Mouse (Mus musculus) neural tube, embryonic 15.5 days (tissue): ENCODE measurements around the gene Tdrd7. TPM values are rescaled to one million over a fixed set of nuclear protein-coding genes. Genes with fewer than 3 reads are reported as not detected.

Experiments used
- ATAC-seq: fragments of 200-750 bp; cut with Nextera tagmentation; 2 replicates; pipeline ENCODE4 v1.8.0; 2017; ENCODE audit warnings: mild to moderate bottlenecking, moderate TSS enrichment, moderate library complexity; ENCODE audit not compliant: low FRiP score
- H3K27ac ChIP-seq: fragments of 300-500 bp; sonication (generic); replicated peaks from 2 replicates; pipeline ENCODE4 v1.5.1; 2015; ENCODE audit warnings: mild to moderate bottlenecking, inconsistent platforms
- H3K27me3 ChIP-seq: fragments of 300-500 bp; sonication (generic); replicated peaks from 2 replicates; pipeline ENCODE4 v1.6.1; 2015; ENCODE audit warnings: inconsistent platforms
- H3K36me3 ChIP-seq: fragments of 300-500 bp; sonication (generic); 2 replicates; pipeline ENCODE4 v1.6.1; 2015; ENCODE audit warnings: inconsistent platforms
- H3K4me1 ChIP-seq: fragments of 300-500 bp; sonication (generic); 2 replicates; pipeline ENCODE4 v1.6.1; 2015; ENCODE audit warnings: inconsistent platforms
- H3K4me2 ChIP-seq: fragments of 300-500 bp; sonication (generic); 2 replicates; pipeline ENCODE4 v1.6.1; 2015; ENCODE audit warnings: inconsistent platforms, mild to moderate bottlenecking, moderate library complexity
- H3K4me3 ChIP-seq: fragments of 300-500 bp; sonication (generic); replicated peaks from 2 replicates; pipeline ENCODE4 v1.5.1; 2015; ENCODE audit warnings: mild to moderate bottlenecking, inconsistent platforms
- H3K9ac ChIP-seq: fragments of 300-500 bp; sonication (generic); replicated peaks from 2 replicates; pipeline ENCODE4 v1.6.1; 2015; ENCODE audit warnings: mild to moderate bottlenecking, inconsistent platforms
- H3K9me3 ChIP-seq: fragments of 300-500 bp; sonication (generic); replicated peaks from 2 replicates; pipeline ENCODE4 v1.6.1; 2016; ENCODE audit warnings: inconsistent platforms
- WGBS: fragments of 180-500 bp; shearing (Covaris S2); methylation state at CpG from one replicate; pipeline ENCODE4 v1.1.7; 2015; ENCODE audit warnings: mixed read lengths; 5-methylcytosine and 5-hydroxymethylcytosine counted together
- polyA plus RNA-seq: library from polyadenylated mRNA; unstranded; fragments of >200 nt; fragmentation: Nextera tagmentation; extraction: Ambion mirVana; gene quantifications from 2 replicates; pipeline ENCODE4 v1.2.1, GENCODE M21; 2015

Gene Tdrd7
- polyA plus RNA-seq, 1 experiment from 2014 or later: 25.0 TPM

DNA sequence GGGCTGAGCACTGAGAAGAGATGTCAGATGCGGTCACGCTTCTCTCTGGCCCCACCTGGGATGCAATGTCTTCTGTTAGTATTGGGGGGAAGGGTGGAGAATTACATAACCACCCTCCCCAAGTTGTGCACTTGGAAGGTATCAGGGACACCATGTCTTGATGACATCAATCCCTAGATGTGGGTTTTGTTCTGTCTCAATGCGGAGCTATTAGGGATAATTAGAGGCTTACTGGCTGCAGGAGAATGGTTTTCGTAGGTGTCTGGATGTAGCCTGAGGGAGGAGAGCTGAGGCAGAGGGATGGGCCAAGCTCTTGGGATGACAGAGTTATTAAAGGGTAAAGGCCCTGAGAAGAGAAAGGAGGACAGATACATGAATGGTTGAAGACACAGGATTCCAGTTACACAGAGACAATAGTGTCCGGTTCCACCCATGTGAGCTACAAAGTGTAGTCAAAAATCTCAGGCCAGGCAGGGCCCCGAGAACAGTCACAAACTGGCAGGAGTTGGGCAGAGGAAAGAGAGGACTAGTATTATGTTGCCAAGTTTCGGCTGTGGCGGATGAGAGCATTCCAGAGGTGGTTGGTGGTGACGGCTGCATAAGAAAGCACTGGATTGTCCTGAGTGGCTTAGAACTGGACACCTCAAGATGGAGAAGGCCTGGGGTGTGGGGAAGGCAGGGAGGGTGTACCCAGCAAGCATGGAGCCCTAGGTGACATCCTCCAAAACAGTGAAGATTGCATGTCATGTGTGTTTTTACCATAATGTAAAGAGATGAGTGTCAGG lies 88.4 kb downstream of the Tdrd7 start:
- no peak for ATAC-seq
- no peak overlapping the region for H3K9ac ChIP-seq
- no peaks in the 10 kb centered on the region for H3K36me3 ChIP-seq
- no peaks in the 10 kb centered on the region for H3K4me1 ChIP-seq
- no peak overlapping the region for H3K4me3 ChIP-seq
- WGBS: 85% methylated on average over 9 of the region's 9 CpGs
- no peak overlapping the region for H3K27ac ChIP-seq
- no peak overlapping the region for H3K4me2 ChIP-seq
- no peaks in the 10 kb centered on the region for H3K27me3 ChIP-seq
- H3K9me3 ChIP-seq: 0 out of 2 replicates have a peak, but pooled peaks cover 3% of the 10 kb centered on the region

DNA sequence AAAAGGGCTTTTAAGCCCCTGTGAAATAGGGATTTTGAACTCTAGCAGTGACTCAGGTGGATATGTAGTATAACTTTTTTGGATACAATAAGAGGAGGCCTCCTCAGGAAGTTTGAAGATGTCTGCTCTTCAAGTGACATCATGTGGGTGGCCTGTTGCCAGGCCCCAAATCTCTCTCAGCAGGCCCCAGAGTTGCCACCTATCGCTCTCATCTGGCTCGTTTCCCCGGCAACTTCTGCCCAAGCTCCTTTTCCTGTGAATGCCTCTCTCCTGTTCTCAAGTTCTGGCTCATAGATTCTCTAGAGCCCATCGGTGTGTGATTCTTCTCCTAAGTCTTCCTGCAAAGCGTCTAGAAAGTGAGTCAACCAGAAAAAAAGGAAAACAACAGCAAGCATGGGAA lies 91.0 kb downstream of the Tdrd7 start:
- 84% methylated on average over 5 of the region's 5 CpGs for WGBS
- Histone ChIP-seq H3K36me3 (no peaks in the 10 kb centered on the region), H3K27me3 (no peaks in the 10 kb centered on the region)

DNA sequence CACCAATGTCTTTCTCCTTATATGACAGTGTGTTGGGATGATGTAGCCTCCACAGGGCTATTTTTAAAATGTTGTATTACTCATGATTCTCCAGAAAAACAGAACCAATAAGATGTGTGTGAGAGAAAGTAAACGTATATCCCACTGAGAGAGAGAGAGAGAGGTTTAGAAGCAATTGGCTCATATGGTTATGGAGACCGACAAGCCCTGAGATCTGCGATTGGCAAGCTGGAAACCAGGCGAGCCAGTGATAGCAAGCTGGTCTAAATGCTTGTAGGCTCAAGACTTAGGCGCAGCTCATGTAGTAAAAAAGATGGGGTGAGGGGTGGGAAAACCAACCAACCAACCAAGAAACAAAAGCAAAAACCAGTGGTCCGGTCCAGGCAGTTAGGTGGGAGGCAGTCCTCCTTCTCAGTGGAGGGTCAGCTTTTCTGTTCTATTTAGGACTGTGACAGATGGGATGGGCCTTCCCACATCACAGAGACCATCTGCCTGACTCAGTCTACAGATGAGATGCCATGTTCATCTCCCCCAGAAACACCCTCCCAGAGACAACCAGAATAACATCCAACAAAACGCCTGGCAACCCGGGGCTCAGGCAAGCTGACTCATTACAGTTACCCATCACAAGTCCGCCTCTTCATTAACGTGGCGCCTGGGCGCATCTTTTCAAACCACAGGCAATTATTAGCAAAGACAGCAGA lies 96.3 kb downstream of the Tdrd7 start:
- no peaks in the 10 kb centered on the region for H3K27me3 ChIP-seq
- no peaks in the 10 kb centered on the region for H3K4me1 ChIP-seq
- 0 out of 2 replicates have a peak, but pooled peaks cover 3% of the 10 kb centered on the region for H3K9me3 ChIP-seq
- H3K9ac ChIP-seq: no peak overlapping the region
- no peak overlapping the region for H3K4me3 ChIP-seq
- H3K27ac ChIP-seq: no peak overlapping the region
- 80% methylated on average over 12 of the region's 12 CpGs for WGBS
- no peak overlapping the region for H3K4me2 ChIP-seq
- H3K36me3 ChIP-seq: no peaks in the 10 kb centered on the region
- ATAC-seq: no peak

More for the DNA sequence above, 91.0 kb downstream of the Tdrd7 start:
- Histone ChIP-seq H3K4me2 (no peak overlapping the region), H3K27ac (no peak overlapping the region), H3K4me3 (no peak overlapping the region), H3K4me1 (no peaks in the 10 kb centered on the region), H3K9ac (no peak overlapping the region), H3K9me3 (0 out of 2 replicates have a peak, but pooled peaks cover 3% of the 10 kb centered on the region)
- ATAC-seq: no peak

DNA sequence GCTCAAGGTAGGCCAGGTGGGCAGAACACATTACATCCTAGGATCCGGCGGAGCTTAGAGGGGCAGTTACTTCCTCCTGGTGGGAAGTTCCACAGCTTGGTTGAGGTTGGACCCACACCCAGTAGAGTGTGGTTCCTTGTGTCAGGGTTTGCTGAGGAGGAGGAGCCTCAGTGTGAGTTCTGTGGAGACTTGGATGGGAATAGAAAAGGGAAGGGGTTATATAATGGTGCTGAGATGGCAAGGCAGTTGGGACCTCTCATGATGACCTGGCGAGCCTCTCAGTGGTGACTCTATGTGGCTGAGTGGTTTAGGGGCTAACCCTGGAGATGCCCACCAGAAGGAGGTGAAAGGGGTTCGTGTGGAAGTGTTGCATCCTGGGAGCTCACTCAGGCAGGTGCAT lies 98.7 kb downstream of the Tdrd7 start:
- Histone ChIP-seq H3K9ac (no peak overlapping the region), H3K27me3 (no peaks in the 10 kb centered on the region), H3K36me3 (no peaks in the 10 kb centered on the region), H3K4me2 (no peak overlapping the region), H3K4me1 (no peaks in the 10 kb centered on the region), H3K4me3 (no peak overlapping the region), H3K27ac (no peak overlapping the region), H3K9me3 (no peaks in the 10 kb centered on the region)
- WGBS: 86% methylated on average over 4 of the region's 4 CpGs
- no peak for ATAC-seq

DNA sequence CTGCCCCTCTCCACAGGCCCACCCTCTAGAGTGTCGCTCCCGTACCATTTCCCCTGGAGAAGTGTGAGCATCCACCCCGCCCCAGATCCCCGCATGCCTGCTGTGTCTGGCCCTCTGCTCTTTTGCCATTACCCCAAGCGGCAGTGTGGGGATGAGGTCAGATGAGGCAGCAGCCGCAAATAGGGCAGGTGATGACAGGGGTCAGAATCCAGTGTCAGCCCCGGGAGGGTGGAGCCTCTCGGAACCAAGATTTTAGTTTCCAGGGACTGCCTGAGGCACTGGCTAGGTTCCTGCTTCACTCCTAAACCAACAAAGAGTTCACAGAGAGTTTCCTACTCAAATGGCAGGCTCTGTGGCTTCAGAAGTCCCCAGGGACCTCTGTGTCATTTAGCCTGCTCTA lies 99.1 kb downstream of the Tdrd7 start:
- ATAC-seq: no peak
- no peak overlapping the region for H3K27ac ChIP-seq
- H3K4me1 ChIP-seq: no peaks in the 10 kb centered on the region
- H3K9ac ChIP-seq: no peak overlapping the region
- no peak overlapping the region for H3K4me2 ChIP-seq
- no peaks in the 10 kb centered on the region for H3K36me3 ChIP-seq
- H3K4me3 ChIP-seq: no peak overlapping the region
- H3K27me3 ChIP-seq: no peaks in the 10 kb centered on the region
- WGBS: 59% methylated on average over 8 of the region's 8 CpGs
- no peaks in the 10 kb centered on the region for H3K9me3 ChIP-seq

DNA sequence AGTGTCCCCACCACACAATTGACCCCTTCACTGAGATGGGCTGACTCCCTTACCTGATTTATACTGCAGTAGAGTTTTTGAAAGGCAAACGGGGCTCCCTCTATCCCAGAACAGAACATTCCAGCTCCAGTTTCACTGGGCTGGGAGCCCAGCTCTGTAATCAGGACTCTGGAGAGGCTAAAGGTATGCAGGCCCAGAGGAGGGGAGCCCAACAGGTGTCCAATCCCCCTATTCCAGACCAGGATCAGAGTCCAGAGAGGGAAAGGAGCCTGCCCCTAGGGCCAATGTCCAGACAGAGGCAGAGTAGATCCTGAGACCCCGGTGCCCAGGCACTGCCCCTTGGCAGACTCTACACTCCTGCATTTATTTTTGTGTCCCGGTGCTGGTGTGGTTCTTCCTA lies 99.8 kb downstream of the Tdrd7 start:
- WGBS: 72% methylated on average over 3 of the region's 3 CpGs
- Histone ChIP-seq H3K4me3 (no peak overlapping the region), H3K27me3 (no peaks in the 10 kb centered on the region), H3K9ac (no peak overlapping the region), H3K27ac (no peak overlapping the region), H3K36me3 (no peaks in the 10 kb centered on the region), H3K4me1 (0 out of 2 replicates have a peak, but pooled peaks cover 1% of the 10 kb centered on the region), H3K4me2 (no peak overlapping the region), H3K9me3 (no peaks in the 10 kb centered on the region)
- no peak for ATAC-seq

DNA sequence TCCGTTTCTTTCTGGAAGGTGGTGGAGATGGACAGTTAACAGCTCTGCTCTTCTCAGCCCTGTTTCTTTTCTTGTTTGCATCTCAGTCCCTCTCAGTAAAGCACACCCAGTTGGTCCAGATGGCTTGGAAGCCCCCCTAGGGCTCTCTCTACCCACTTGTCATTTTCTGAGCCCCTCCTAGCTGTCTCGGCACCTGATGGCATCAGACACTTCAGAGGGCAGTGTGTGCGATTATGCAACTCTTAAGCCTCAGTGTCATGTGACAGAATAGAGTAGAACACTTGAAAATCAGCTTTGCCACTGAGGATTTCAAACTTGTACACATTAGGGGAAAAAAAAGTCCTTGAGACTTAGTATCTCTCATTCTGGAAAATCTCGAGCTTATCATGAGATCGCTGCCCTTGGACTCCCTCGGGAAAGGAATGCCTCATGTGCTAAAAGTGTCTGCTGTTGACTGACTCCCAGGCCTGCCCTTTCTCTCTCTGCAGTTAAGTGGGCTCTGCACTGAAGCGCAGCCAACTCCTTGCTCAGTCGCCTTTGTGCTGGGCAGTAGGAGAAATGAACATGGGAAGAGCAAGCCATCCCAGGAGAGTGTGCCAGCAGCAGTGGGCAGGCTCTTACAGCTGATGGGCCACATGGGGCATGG lies 100.7 kb downstream of the Tdrd7 start:
- H3K36me3 ChIP-seq: no peaks in the 10 kb centered on the region
- no peak overlapping the region for H3K4me3 ChIP-seq
- 84% methylated on average over 8 of the region's 8 CpGs for WGBS
- H3K27me3 ChIP-seq: no peaks in the 10 kb centered on the region
- H3K9me3 ChIP-seq: no peaks in the 10 kb centered on the region
- H3K4me1 ChIP-seq: 0 out of 2 replicates have a peak, but pooled peaks cover 3% of the 10 kb centered on the region
- no peak for ATAC-seq
- no peak overlapping the region for H3K4me2 ChIP-seq
- H3K9ac ChIP-seq: no peak overlapping the region
- no peak overlapping the region for H3K27ac ChIP-seq

DNA sequence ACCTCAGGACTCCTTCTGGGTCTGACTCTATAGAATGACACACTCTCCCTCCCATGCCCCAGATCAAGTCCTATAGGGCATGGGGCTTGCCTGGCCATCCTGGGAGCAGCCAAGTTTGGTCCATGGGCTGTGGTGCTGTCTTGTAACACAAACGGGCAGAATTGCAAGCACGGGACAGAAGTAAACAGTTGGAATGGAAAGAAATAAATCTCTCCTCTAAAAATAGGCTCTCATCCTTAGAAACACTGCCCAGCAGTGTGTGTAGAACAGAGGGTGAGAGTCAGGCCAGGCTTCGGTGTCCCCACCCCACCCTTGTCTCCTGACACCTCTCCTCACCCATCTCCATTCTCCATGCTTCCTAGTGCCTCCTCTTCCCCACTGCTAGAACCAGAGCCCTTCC lies 102.9 kb downstream of the Tdrd7 start:
- H3K27me3 ChIP-seq: no peaks in the 10 kb centered on the region
- H3K4me3 ChIP-seq: no peak overlapping the region
- no peaks in the 10 kb centered on the region for H3K9me3 ChIP-seq
- no peak overlapping the region for H3K4me2 ChIP-seq
- H3K36me3 ChIP-seq: no peaks in the 10 kb centered on the region
- WGBS: 83% methylated on average over 3 of the region's 3 CpGs
- no peak for ATAC-seq
- 0 out of 2 replicates have a peak, but pooled peaks cover 3% of the 10 kb centered on the region for H3K4me1 ChIP-seq
- H3K9ac ChIP-seq: no peak overlapping the region
- H3K27ac ChIP-seq: no peak overlapping the region

DNA sequence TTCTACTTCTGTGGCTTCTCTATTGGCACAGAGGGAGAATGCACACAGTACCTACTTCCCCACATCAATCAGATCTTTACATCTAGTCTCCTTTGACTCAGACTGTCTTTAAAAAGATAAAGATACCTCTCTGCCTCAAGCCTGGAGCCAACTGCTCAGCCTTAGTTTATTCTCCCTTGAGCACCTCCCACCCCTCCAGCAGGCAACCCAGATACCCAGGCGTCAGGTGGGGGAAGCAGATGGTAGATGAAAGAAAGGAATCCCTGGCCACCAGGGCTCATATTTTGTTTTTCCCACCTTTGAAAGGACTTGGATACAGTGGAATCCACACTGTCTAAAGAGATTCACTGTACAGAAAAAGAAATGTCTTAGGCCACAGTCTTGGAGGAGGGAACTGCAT lies 103.4 kb downstream of the Tdrd7 start:
- Histone ChIP-seq H3K27ac (no peak overlapping the region), H3K9ac (no peak overlapping the region), H3K9me3 (no peaks in the 10 kb centered on the region), H3K36me3 (no peaks in the 10 kb centered on the region), H3K27me3 (no peaks in the 10 kb centered on the region), H3K4me2 (no peak overlapping the region), H3K4me3 (no peak overlapping the region), H3K4me1 (0 out of 2 replicates have a peak, but pooled peaks cover 3% of the 10 kb centered on the region)
- ATAC-seq: no peak
- 41% methylated on average over 1 of the region's 1 CpGs for WGBS

DNA sequence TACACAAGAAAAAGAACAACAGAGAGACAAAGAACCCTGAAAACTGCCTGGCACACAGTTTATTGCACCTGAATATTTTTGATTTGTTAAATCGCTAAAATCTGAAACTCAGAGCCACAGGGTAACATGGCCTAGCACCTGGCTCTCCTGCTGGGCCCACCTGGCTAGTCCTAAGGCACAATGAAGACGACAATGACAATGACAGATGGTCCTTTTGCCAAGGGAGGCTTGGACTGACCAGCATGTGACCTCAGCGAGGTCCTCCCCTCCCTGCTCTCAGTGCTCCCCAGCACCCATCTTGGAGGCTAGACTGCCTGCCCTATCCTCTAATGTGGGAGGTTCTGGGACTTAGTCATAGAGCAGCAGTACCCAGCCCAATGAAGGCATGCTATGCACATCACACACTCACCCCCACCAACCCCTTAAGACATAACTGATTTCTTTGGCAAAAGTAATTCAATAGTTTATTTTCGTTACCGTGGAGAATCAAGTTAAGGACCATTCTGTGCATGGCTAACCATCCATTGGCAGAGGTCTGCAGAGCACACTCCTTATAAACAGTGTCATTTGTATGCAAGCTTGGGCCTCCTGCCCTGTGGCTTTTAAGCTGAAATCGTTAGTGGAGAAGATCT lies 104.8 kb downstream of the Tdrd7 start:
- H3K4me3 ChIP-seq: no peak overlapping the region
- H3K4me2 ChIP-seq: no peak overlapping the region
- no peaks in the 10 kb centered on the region for H3K9me3 ChIP-seq
- H3K27me3 ChIP-seq: no peaks in the 10 kb centered on the region
- 0 out of 2 replicates have a peak, but pooled peaks cover 3% of the 10 kb centered on the region for H3K4me1 ChIP-seq
- ATAC-seq: no peak
- no peak overlapping the region for H3K27ac ChIP-seq
- 43% methylated on average over 6 of the region's 6 CpGs for WGBS
- no peak overlapping the region for H3K9ac ChIP-seq
- no peaks in the 10 kb centered on the region for H3K36me3 ChIP-seq

DNA sequence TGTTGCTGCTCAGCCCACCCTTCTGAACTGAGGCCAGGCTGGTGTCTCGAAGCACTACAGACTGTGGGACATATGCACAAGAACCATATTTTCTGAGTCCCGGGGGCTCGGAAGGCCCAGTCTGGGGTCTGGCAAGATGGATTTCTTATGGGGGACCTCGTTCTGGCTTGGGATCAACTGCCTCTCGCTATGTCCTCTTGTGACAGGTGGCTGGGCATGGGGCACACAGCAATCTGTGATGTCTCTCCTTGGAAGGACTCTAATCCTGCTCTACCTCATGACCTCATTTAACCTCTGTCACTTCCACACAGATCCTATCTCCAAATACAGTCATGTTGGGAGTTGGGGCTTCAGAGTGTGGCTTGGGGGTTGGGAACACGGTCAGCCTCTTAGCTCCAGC lies 107.5 kb downstream of the Tdrd7 start:
- no peak overlapping the region for H3K9ac ChIP-seq
- no peak overlapping the region for H3K4me2 ChIP-seq
- 0 out of 2 replicates have a peak, but pooled peaks cover 3% of the 10 kb centered on the region for H3K4me1 ChIP-seq
- no peaks in the 10 kb centered on the region for H3K36me3 ChIP-seq
- no peak overlapping the region for H3K4me3 ChIP-seq
- no peaks in the 10 kb centered on the region for H3K9me3 ChIP-seq
- no peak for ATAC-seq
- H3K27me3 ChIP-seq: no peaks in the 10 kb centered on the region
- WGBS: 91% methylated on average over 6 of the region's 6 CpGs
- no peak overlapping the region for H3K27ac ChIP-seq
